Comparison of ENCODE assay signal across 32 mouse cellular contexts in the genomic region with DNA sequence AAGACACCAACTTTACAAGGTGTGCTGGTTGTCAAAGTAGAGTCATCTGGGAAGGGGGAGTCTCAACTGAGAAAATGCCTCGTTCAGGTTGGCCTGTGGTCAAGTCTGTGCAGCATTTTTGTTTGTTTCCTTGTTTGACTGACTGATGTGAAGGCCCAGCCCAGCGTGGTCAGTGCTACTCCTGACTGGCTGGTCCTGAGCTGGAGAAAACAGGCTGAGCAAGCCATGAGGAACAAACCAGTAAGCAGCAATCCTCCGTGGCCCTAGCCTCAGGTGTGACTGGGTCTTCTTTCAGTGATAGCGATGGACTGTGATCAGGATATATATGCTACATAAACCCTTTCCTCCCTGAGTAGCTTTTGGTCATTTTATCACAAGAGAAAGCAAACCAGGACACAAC. TPM values are rescaled to one million over a fixed set of nuclear protein-coding genes. Genes with fewer than 3 reads are reported as not detected.
"Had no signal": no experiment of that assay in that cellular context is flagged by ENCODE, and none has a peak within 500 bp of the region (broad histone marks: within the 10 kb centered on the region; RNA-seq: fewer than 3 reads in every experiment).

No protein-coding gene starts in this region.

- H3K9ac ChIP-seq: intestine, embryonic 15.5 days; kidney, embryonic 15.5 days; limb, embryonic 13.5 days; liver, embryonic 12.5 days; liver, embryonic 15.5 days; lung, embryonic 15.5 days had no signal

- H3K27ac ChIP-seq: intestine, embryonic 15.5 days; kidney, embryonic 15.5 days; layer of hippocampus, adult 2 months; limb, embryonic 10.5 days; limb, embryonic 13.5 days; liver, embryonic 12.5 days; liver, embryonic 15.5 days; lung, embryonic 15.5 days had no signal

- H3K4me2 ChIP-seq: intestine, embryonic 15.5 days; kidney, embryonic 15.5 days; limb, embryonic 13.5 days; liver, embryonic 12.5 days; liver, embryonic 15.5 days; lung, embryonic 15.5 days; midbrain, embryonic 11.5 days had no signal

- H3K27me3 ChIP-seq: intestine, embryonic 15.5 days; kidney, embryonic 15.5 days; limb, embryonic 13.5 days; liver, embryonic 12.5 days; liver, embryonic 15.5 days; lung, embryonic 15.5 days had no signal

- H3K9me3 ChIP-seq: intestine, embryonic 15.5 days; kidney, embryonic 15.5 days; limb, embryonic 10.5 days; limb, embryonic 13.5 days; liver, embryonic 12.5 days; liver, embryonic 15.5 days; lung, embryonic 15.5 days had no signal

- ATAC-seq: intestine, embryonic 15.5 days; liver, embryonic 12.5 days had no signal

- DNase-seq: kidney, adult 11 months; kidney, adult 8-10 months; kidney, postnatal 14 days; layer of hippocampus, adult 9-11 months; liver; lung, adult 18-20 months; lung, postnatal 10 days; lung, postnatal 36 days; midbrain, embryonic 14.5 days; thymus, adult 2 months; thymus, postnatal 14 days; thymus, postnatal 4 days had no signal

- H3K4me1 ChIP-seq: intestine, embryonic 15.5 days; kidney, embryonic 15.5 days; limb, embryonic 10.5 days; limb, embryonic 13.5 days; liver, embryonic 12.5 days; liver, embryonic 15.5 days; lung, embryonic 15.5 days had no signal

- H3K4me3 ChIP-seq: intestine, embryonic 15.5 days; kidney, embryonic 15.5 days; layer of hippocampus, adult 2 months; limb, embryonic 10.5 days; limb, embryonic 13.5 days; liver, embryonic 12.5 days; liver, embryonic 15.5 days; lung, embryonic 15.5 days had no signal

RNA-seq across cellular contexts. Expression of a gene that starts 25.8 kb away (rescaled TPM):
- total RNA-seq: layer of hippocampus, adult 2 months; layer of hippocampus, postnatal 25 days; left cerebral cortex, adult 18-20 months; left cerebral cortex, postnatal 25 days; megakaryocyte progenitor cell, adult 5-6 weeks; megakaryocyte-erythroid progenitor cell, adult 5-6 weeks had no signal
- polyA plus RNA-seq: intestine, embryonic 15.5 days; kidney, embryonic 15.5 days; large intestine, adult 2 months; limb, embryonic 10.5 days; limb, embryonic 13.5 days; liver, embryonic 12.5 days; liver, embryonic 15.5 days; lung, embryonic 15.5 days; midbrain, embryonic 11.5 days; midbrain, embryonic 14.5 days; neural tube, embryonic 11.5 days; neural tube, embryonic 14.5 days; small intestine, adult 2 months; spleen, adult 2 months; stomach, embryonic 16.5 days; thymus, adult 2 months had no signal
